24 mouse cellular contexts compared by ENCODE assay signal in the genomic region with DNA sequence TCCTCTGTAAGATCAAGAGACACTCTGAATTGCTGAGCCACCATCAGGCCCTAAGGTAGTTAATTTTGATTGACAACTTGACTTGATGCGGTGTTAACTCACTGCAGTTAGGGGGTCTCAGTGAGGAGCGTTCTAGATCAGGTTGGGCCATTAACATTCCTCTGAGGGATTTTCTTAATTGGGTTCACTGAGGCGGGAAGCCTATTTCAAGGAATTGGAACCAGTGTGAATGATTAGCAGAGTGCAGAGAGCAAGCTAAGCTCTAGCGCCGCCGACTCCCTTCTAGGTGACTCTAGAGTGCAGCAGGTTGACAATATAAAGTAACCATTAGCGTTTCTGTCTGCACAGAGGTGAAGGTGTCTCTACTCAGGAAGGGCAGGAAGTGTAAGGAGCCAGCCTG.
DNase-seq lines count a peak whose midpoint lies in the region; ATAC-seq and TF ChIP-seq lines count a peak whose summit lies in the region.
"Had no signal": no experiment of that assay in that cellular context is flagged by ENCODE, and none has a peak within 500 bp of the region (broad histone marks: within the 10 kb centered on the region; RNA-seq: fewer than 3 reads in every experiment).

No protein-coding gene starts in this region.

- H3K9me3 ChIP-seq in hindbrain, postnatal 0 days (ENCODE audit: low read length): no peaks in the 10 kb centered on the region
- H3K9me3 ChIP-seq: forebrain, embryonic 12.5 days; heart, embryonic 15.5 days; intestine, embryonic 15.5 days; liver, embryonic 13.5 days; midbrain, embryonic 10.5 days; midbrain, embryonic 15.5 days; neural tube, embryonic 15.5 days had no signal

- no peak overlapping the region for H3K4me3 ChIP-seq in hindbrain, postnatal 0 days (ENCODE audit: low read length)
- H3K4me3 ChIP-seq: erythroblast, embryonic 14.5 days; forebrain, embryonic 12.5 days; heart, embryonic 15.5 days; intestine, embryonic 15.5 days; liver, embryonic 13.5 days; midbrain, embryonic 10.5 days; midbrain, embryonic 15.5 days; neural tube, embryonic 15.5 days had no signal

- intact Hi-C loops in gastrocnemius, postnatal 36 days (cut with DNase I): loop anchor here (10.0 kb wide), 1 partner anchor 542 kb away; no protein-coding TSS in a partner anchor

- H3K9ac ChIP-seq in hindbrain, postnatal 0 days (replicated peaks; ENCODE audit: low read length): no peak overlapping the region
- H3K9ac ChIP-seq: forebrain, embryonic 12.5 days; forebrain, postnatal 0 days; heart, embryonic 15.5 days; intestine, embryonic 15.5 days; liver, embryonic 13.5 days; midbrain, embryonic 15.5 days; neural tube, embryonic 15.5 days had no signal

- H3K4me2 ChIP-seq in hindbrain, postnatal 0 days (ENCODE audit: low read depth, low read length): no peak overlapping the region
- H3K4me2 ChIP-seq: forebrain, embryonic 12.5 days; heart, embryonic 15.5 days; intestine, embryonic 15.5 days; liver, embryonic 13.5 days; midbrain, embryonic 15.5 days; neural tube, embryonic 15.5 days had no signal

- H3K4me1 ChIP-seq in hindbrain, postnatal 0 days (ENCODE audit: insufficient read depth, low read length): no peaks in the 10 kb centered on the region
- H3K4me1 ChIP-seq: forebrain, embryonic 12.5 days; heart, embryonic 15.5 days; intestine, embryonic 15.5 days; midbrain, embryonic 10.5 days; midbrain, embryonic 15.5 days; neural tube, embryonic 15.5 days had no signal

- no peaks in the 10 kb centered on the region for H3K27me3 ChIP-seq in hindbrain, postnatal 0 days (ENCODE audit: insufficient read depth, low read length)
- H3K27me3 ChIP-seq: heart, embryonic 15.5 days; intestine, embryonic 15.5 days; liver, embryonic 13.5 days; midbrain, embryonic 15.5 days; neural tube, embryonic 15.5 days had no signal

- H3K27ac ChIP-seq in hindbrain, postnatal 0 days: no peak overlapping the region
- H3K27ac ChIP-seq: forebrain, embryonic 12.5 days; heart, embryonic 15.5 days; intestine, embryonic 15.5 days; liver, embryonic 13.5 days; midbrain, embryonic 10.5 days; midbrain, embryonic 15.5 days; neural tube, embryonic 15.5 days had no signal

- 62% methylated on average over 7 of the region's 7 CpGs for WGBS in hindbrain, postnatal 0 days

- no peak for ATAC-seq in hindbrain, postnatal 0 days
- no peak for ATAC-seq in erythroid progenitor cell, adult 5-6 weeks (replicated peaks; ENCODE audit: low FRiP score, poor library complexity, severe bottlenecking)
- ATAC-seq: forebrain, postnatal 0 days; hindbrain, embryonic 16.5 days; intestine, embryonic 15.5 days; midbrain, embryonic 15.5 days had no signal

- H3K36me3 ChIP-seq in hindbrain, postnatal 0 days (ENCODE audit: insufficient read depth, low read length): no peaks in the 10 kb centered on the region
- H3K36me3 ChIP-seq: forebrain, embryonic 12.5 days; heart, embryonic 15.5 days; intestine, embryonic 15.5 days; liver, embryonic 13.5 days; midbrain, embryonic 10.5 days; midbrain, embryonic 15.5 days; neural tube, embryonic 15.5 days had no signal

- DNase-seq in kidney, adult 11 months: peak; percentile 48
- peak; percentile 62 for DNase-seq in kidney, adult 9 months
- peak; percentile 39 for DNase-seq in kidney, postnatal 10 days
- peak; percentile 37 for DNase-seq in retina, embryonic 14.5 days (ENCODE audit: low spot score)
- DNase-seq in hindbrain, postnatal 0 days (ENCODE audit: low spot score): no peak
- DNase-seq in gastrocnemius, postnatal 36 days: no peak
- DNase-seq: adrenal gland, postnatal 14 days; cerebellum, adult 18-20 months; cerebellum, postnatal 10 days; forebrain, postnatal 0 days; left cerebral cortex, postnatal 4 days; liver, embryonic 13.5 days; lung, adult 2 months; lung, postnatal 10 days; right cerebral cortex, postnatal 14 days had no signal

- no peak for TF ChIP-seq CTCF in hindbrain, postnatal 0 days (IDR thresholded peaks at IDR 0.05; ENCODE audit: low read depth)

Comparison
In these comparisons a context has a peak if more than half of its experiments do, and no peak if none do; other contexts are left out.
1. DNase-seq: peak in kidney, adult 11 months (single experiment), kidney, adult 9 months (single experiment), kidney, postnatal 10 days (single experiment) and retina, embryonic 14.5 days (single experiment); none in hindbrain, postnatal 0 days (single experiment) and gastrocnemius, postnatal 36 days (0 of 2).